Mouse (Mus musculus): ENCODE measurements around the gene Slc47a1.

DNA sequence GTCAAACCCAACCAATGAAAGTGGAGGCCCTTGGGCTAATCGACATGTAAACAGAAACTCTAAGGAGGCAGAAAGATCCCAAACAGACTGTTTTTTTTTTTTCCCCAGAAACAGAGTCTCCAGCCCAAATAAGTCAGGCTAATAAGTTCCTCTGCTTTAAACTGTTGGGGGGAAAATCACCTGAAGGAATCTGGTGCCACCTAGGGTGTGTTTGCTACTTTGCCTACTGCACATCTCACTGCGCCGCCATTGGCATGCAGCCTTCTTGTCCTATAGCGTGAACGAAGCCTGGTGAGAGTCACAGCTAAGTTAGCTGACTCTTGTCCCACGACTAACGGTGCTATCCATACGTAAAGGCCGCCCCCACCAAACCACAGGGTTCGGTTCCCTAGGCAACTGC, 40.6 kb downstream of the Slc47a1 start:
- TF ChIP-seq CTCF (IDR thresholded peaks at IDR 0.05; ENCODE audit: low read depth, low read length) (no peak), POLR2A (IDR thresholded peaks at IDR 0.05; ENCODE audit: insufficient read depth, low read length) (no peak)
